Mouse (Mus musculus) thymus, postnatal 4 days (tissue): ENCODE results near the gene Actr10.
A peak's percentile ranks its signal among the peaks of the same experiment; 100 is the strongest.

Experiments used
- DNase-seq: peaks from one replicate; pipeline ENCODE4 v3.0.0; 2021

The Actr10 gene

GRCm38 (mm10) chr12:70937571-70938384 is at the start of gene Actr10:
Actr10 (plus strand) TSS chr12:70937857.
- peak; percentile 98 for DNase-seq

- DNase-seq = no peak
Measured at GRCm38 (mm10) chr12:70890405-70890804, 47.3 kb upstream of the Actr10 start.

- no peak for DNase-seq
Measured at GRCm38 (mm10) chr12:70890874-70891470, 46.7 kb upstream of the Actr10 start.

GRCm38 (mm10) chr12:70895275-70895674 is 42.4 kb upstream of the Actr10 start:
- no peak for DNase-seq

GRCm38 (mm10) chr12:70896068-70896467 is 41.6 kb upstream of the Actr10 start:
- no peak for DNase-seq

- DNase-seq = peak; percentile 79
Measured at GRCm38 (mm10) chr12:70897434-70897833, 40.2 kb upstream of the Actr10 start.

GRCm38 (mm10) chr12:70898450-70898849 is 39.2 kb upstream of the Actr10 start:
- DNase-seq = peak; percentile 42

GRCm38 (mm10) chr12:70904471-70904870 is 33.2 kb upstream of the Actr10 start:
- DNase-seq = no peak

GRCm38 (mm10) chr12:70906867-70907266 is 30.8 kb upstream of the Actr10 start:
- DNase-seq = peak; percentile 2

- no peak for DNase-seq
Measured at GRCm38 (mm10) chr12:70907651-70908050, 30.0 kb upstream of the Actr10 start.

GRCm38 (mm10) chr12:70908076-70908475 is 29.6 kb upstream of the Actr10 start:
- DNase-seq = no peak

- peak; percentile 88 for DNase-seq
Measured at GRCm38 (mm10) chr12:70910241-70910720, 27.4 kb upstream of the Actr10 start.

GRCm38 (mm10) chr12:70911029-70911428 is 26.6 kb upstream of the Actr10 start:
- DNase-seq = peak; percentile 88

- no peak for DNase-seq
Measured at GRCm38 (mm10) chr12:70911676-70912379, 25.8 kb upstream of the Actr10 start.

- DNase-seq = peak; percentile 94
Measured at GRCm38 (mm10) chr12:70913429-70913828, 24.2 kb upstream of the Actr10 start.

GRCm38 (mm10) chr12:70914387-70914786 is 23.3 kb upstream of the Actr10 start:
- peak; percentile 64 for DNase-seq

GRCm38 (mm10) chr12:70929781-70930180 is 7.9 kb upstream of the Actr10 start:
- DNase-seq = no peak

GRCm38 (mm10) chr12:70937150-70937549 is 507 bp upstream of the Actr10 start:
- DNase-seq = peak; percentile 54

GRCm38 (mm10) chr12:70940806-70941205 is 3.1 kb downstream of the Actr10 start:
- DNase-seq = peak; percentile 72

- no peak for DNase-seq
Measured at GRCm38 (mm10) chr12:70944181-70944580, 6.5 kb downstream of the Actr10 start.

- no peak for DNase-seq
Measured at GRCm38 (mm10) chr12:70946585-70947256, 9.1 kb downstream of the Actr10 start.

GRCm38 (mm10) chr12:70958640-70959039 is 21.0 kb downstream of the Actr10 start:
- DNase-seq = no peak

GRCm38 (mm10) chr12:70967581-70967980 is 29.9 kb downstream of the Actr10 start:
- DNase-seq = no peak
